Mouse (Mus musculus) neural tube, embryonic 12.5 days (tissue): Measurements from ENCODE around the gene Rasl11b. TPM values are rescaled to one million over a fixed set of nuclear protein-coding genes. Genes with fewer than 3 reads are reported as not detected.

ENCODE experiments used
- ATAC-seq: fragments of 200-750 bp; cut with Nextera tagmentation; 2 replicates; pipeline ENCODE4 v1.8.0; 2017; ENCODE audit warnings: low read depth, mild to moderate bottlenecking, moderate TSS enrichment, moderate library complexity; ENCODE audit not compliant: low FRiP score
- H3K27ac ChIP-seq: fragments of 300-500 bp; sonication (generic); 2 replicates; pipeline ENCODE4 v1.5.1; 2016
- H3K27me3 ChIP-seq: fragments of 300-500 bp; sonication (generic); replicated peaks from 2 replicates; pipeline ENCODE4 v1.6.1; 2016; ENCODE audit warnings: mild to moderate bottlenecking
- H3K36me3 ChIP-seq: fragments of 300-500 bp; sonication (generic); 2 replicates; pipeline ENCODE4 v1.6.1; 2016; ENCODE audit warnings: mild to moderate bottlenecking
- H3K4me1 ChIP-seq: fragments of 300-500 bp; sonication (generic); 2 replicates; pipeline ENCODE4 v1.6.1; 2016
- H3K4me2 ChIP-seq: fragments of 300-500 bp; sonication (generic); replicated peaks from 2 replicates; pipeline ENCODE4 v1.6.1; 2016; ENCODE audit warnings: mild to moderate bottlenecking
- H3K4me3 ChIP-seq: fragments of 300-500 bp; sonication (generic); 2 replicates; pipeline ENCODE4 v1.5.1; 2016
- H3K9ac ChIP-seq: fragments of 300-500 bp; sonication (generic); 2 replicates; pipeline ENCODE4 v1.6.1; 2016; ENCODE audit warnings: mild to moderate bottlenecking
- H3K9me3 ChIP-seq: fragments of 300-500 bp; sonication (generic); 2 replicates; pipeline ENCODE4 v1.6.1; 2016; ENCODE audit warnings: mild to moderate bottlenecking
- WGBS: fragments of 180-500 bp; shearing (Covaris S2); methylation state at CpG from one replicate; pipeline ENCODE4 v1.1.7; 2016; 5-methylcytosine and 5-hydroxymethylcytosine counted together
- polyA plus RNA-seq: library from polyadenylated mRNA; unstranded; fragments of >200 nt; fragmentation: Nextera tagmentation; extraction: Ambion mirVana; gene quantifications from 2 replicates; pipeline ENCODE4 v1.2.1, GENCODE M21; 2016

Gene Rasl11b
- polyA plus RNA-seq, 1 experiment from 2014 or later: 41.7 TPM

DNA sequence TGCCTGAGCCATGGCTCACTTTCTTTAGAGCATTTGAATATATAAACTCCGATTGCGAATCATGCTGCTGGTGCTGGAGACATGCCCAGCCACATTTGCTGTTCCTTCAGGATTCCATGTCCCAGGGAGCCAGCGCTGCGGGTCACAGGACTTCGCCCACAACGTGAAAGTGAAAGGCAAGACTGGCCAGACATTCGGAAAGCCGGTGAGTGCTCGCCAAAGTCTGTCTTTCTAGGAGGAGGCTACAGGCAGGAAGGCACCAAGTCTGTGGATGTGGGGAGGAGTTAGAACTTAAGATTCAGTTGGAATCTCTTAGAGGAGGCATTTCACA is 5.0 kb upstream of the Rasl11b start:
- no peak overlapping the region for H3K9ac ChIP-seq
- no peak for ATAC-seq
- 57% methylated on average over 9 of the region's 9 CpGs for WGBS

DNA sequence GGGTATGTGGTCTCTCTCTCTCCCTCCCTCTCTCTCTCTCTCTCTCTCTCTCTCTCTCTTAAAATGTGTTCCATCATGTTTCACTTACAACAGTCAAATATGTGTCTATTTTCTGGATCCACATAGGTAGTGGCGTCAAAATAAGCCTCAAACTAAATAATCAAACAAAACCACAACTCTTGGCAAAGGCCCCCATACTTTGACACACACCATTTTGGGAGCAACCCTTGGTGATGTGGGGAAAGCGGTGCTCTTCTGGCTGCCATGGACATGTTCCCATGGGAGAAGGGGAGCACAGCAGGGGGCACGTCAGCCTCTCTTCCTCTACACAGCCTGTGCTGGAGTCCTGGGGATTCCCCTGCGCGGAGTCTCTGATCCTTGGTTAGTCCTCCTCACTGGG is 4.2 kb upstream of the Rasl11b start:
- ATAC-seq: no peak
- 0 out of 2 replicates have a peak, but pooled peaks cover 3% of the 10 kb centered on the region for H3K27me3 ChIP-seq
- H3K27ac ChIP-seq: no peak overlapping the region
- no peaks in the 10 kb centered on the region for H3K36me3 ChIP-seq
- no peaks in the 10 kb centered on the region for H3K9me3 ChIP-seq
- H3K4me2 ChIP-seq: no peak overlapping the region
- H3K4me1 ChIP-seq: peaks cover 16% of the 10 kb centered on the region
- WGBS: 84% methylated on average over 5 of the region's 5 CpGs
- no peak overlapping the region for H3K4me3 ChIP-seq
- no peak overlapping the region for H3K9ac ChIP-seq

More for the DNA sequence above, 5.0 kb upstream of the Rasl11b start:
- H3K9me3 ChIP-seq: no peaks in the 10 kb centered on the region
- H3K4me1 ChIP-seq: peaks cover 16% of the 10 kb centered on the region
- no peak overlapping the region for H3K27ac ChIP-seq
- no peak overlapping the region for H3K4me3 ChIP-seq
- 0 out of 2 replicates have a peak, but pooled peaks cover 3% of the 10 kb centered on the region for H3K27me3 ChIP-seq
- H3K4me2 ChIP-seq: no peak overlapping the region
- no peaks in the 10 kb centered on the region for H3K36me3 ChIP-seq

- no peak for ATAC-seq
- WGBS: 46% methylated on average over 2 of the region's 2 CpGs
- no peak overlapping the region for H3K9ac ChIP-seq
Observed at GRCm38 (mm10) chr5:74193008-74193407, 2.1 kb upstream of the Rasl11b start.

DNA sequence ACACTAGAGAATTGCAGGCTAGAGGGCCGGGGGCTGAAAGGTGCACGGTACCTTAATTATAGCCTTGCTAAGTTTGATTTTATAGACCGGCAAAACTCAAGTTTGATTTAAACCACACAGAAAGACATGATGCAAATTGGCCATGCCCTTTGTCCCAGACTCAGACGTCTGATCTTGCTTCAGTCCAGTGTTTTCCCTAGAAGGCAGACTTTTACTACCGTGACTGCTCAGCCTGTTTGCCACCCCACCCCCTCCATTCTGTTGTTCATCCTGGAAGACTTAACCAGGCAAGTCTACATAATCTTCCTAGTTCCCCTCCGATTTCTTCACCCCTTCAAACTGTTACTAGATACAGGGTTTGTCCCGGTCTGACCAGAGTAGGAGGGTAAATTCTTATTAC is 1.5 kb upstream of the Rasl11b start:
- Histone ChIP-seq H3K9ac (no peak overlapping the region), H3K4me1 (peaks cover 36% of the 10 kb centered on the region), H3K9me3 (no peaks in the 10 kb centered on the region), H3K27ac (no peak overlapping the region), H3K4me3 (no peak overlapping the region), H3K27me3 (0 out of 2 replicates have a peak, but pooled peaks cover 3% of the 10 kb centered on the region), H3K4me2 (0 out of 2 replicates have a peak overlapping the region, but pooled peaks have one; percentile 81), H3K36me3 (peaks cover 10% of the 10 kb centered on the region; the same call in 1 of the 2 replicates)
- ATAC-seq: no peak
- WGBS: 21% methylated on average over 7 of the region's 7 CpGs

More at GRCm38 (mm10) chr5:74193008-74193407, 2.1 kb upstream of the Rasl11b start:
- Histone ChIP-seq H3K27me3 (0 out of 2 replicates have a peak, but pooled peaks cover 3% of the 10 kb centered on the region), H3K4me1 (peaks cover 30% of the 10 kb centered on the region), H3K9me3 (no peaks in the 10 kb centered on the region), H3K4me3 (no peak overlapping the region), H3K4me2 (no peak overlapping the region), H3K27ac (no peak overlapping the region), H3K36me3 (peaks cover 4% of the 10 kb centered on the region; the same call in 1 of the 2 replicates)

DNA sequence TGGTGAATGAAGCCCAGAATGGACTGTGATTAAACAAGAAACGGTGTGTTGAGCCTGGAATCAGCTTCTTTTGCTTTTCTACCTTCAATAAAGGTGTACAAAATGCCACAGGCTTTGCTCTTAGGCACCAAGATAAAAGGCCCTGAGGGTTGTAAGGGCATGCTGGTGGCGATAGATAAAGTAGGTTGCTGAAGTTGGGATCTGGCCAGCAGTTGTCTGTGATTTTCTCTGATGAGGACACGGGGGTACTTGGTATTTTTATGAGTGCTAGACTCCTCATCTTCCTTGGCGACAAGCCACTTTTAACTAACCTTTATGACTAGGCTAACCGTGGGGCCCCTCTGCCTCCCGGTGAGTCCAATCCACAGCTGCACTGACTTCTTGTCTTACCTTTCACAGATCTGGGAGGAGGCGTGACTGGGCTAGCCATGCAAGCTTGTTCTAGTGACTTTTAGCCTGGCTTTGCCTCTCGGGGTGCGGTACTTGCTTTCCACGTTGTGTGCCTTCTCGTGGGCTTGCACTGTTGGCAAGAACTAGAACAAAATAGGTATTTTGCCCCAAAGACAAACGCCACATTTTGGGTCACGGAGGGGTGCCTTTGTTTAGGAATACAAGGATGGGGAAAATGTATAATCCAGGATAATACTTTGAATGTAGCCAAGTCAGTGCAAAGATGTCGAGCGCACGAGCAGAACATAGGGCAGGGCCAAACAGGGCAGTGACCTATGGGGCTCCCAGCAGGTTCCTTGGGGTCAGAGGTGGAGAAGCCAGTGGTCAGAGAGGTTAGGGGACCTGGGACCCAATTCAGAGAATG is 852 bp upstream of the Rasl11b start:
- Histone ChIP-seq H3K27ac (no peak overlapping the region), H3K9ac (peak overlapping the region; percentile 85), H3K4me2 (peak overlapping the region; percentile 81), H3K36me3 (peaks cover 11% of the 10 kb centered on the region; the same call in 1 of the 2 replicates), H3K9me3 (no peaks in the 10 kb centered on the region), H3K27me3 (0 out of 2 replicates have a peak, but pooled peaks cover 3% of the 10 kb centered on the region), H3K4me1 (peaks cover 40% of the 10 kb centered on the region), H3K4me3 (peak overlapping the region; percentile 86)
- no peak; the same call in 1 of the 2 replicates for ATAC-seq
- 14% methylated on average over 16 of the region's 16 CpGs for WGBS

DNA sequence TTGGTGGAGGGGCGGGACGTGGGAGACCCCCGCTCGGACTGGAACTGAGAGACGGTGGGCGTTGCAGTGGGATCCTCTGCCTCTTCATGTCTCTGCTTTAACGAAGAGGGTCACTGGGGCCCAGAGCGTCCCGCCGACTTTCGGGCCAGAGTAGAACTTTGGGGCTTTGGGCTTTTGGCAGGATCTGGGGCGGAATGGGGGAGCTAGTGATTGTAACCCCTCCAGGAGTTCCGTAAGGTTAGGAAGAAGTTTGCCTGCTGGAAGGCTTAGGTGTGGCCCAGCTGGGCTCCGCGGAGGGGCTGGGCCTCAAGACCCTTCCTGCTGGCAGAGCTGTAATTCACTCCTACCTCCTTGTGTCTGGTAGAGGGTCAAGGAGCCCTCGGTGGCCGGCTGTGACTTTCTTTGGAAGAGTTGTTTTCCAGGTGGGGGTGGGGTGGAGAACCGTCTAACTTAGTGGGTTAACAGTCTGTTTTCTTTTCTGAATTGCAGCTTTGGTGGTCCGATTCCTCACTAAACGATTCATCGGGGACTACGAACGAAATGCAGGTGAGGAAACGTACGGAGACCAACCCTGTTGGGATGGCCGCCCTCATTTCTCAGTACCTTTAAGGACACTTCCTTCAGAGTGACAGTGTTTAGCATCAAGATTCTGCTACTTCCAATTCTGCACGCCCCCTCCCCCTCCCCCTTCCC is 674 bp downstream of the Rasl11b start:
- peaks cover 43% of the 10 kb centered on the region for H3K4me1 ChIP-seq
- peak overlapping the region; percentile 81 for H3K4me2 ChIP-seq
- peak overlapping the region; percentile 85 for H3K9ac ChIP-seq
- 2% methylated on average over 27 of the region's 27 CpGs for WGBS
- 0 out of 2 replicates have a peak, but pooled peaks cover 3% of the 10 kb centered on the region for H3K27me3 ChIP-seq
- peak overlapping the region; percentile 86 for H3K4me3 ChIP-seq
- H3K9me3 ChIP-seq: no peaks in the 10 kb centered on the region
- peaks cover 11% of the 10 kb centered on the region for H3K36me3 ChIP-seq
- ATAC-seq: peak; percentile 55
- H3K27ac ChIP-seq: peak overlapping the region; percentile 75; the same call in 1 of the 2 replicates

GRCm38 (mm10) chr5:74196307-74196618 is 1.2 kb downstream of the Rasl11b start:
- Histone ChIP-seq H3K4me1 (peaks cover 43% of the 10 kb centered on the region), H3K9ac (peak overlapping the region; percentile 85; the same call in 1 of the 2 replicates), H3K27ac (no peak overlapping the region), H3K9me3 (no peaks in the 10 kb centered on the region), H3K4me2 (peak overlapping the region; percentile 81), H3K27me3 (no peaks in the 10 kb centered on the region), H3K36me3 (peaks cover 11% of the 10 kb centered on the region), H3K4me3 (peak overlapping the region; percentile 86)
- no peak for ATAC-seq
- WGBS: 4% methylated on average over 4 of the region's 4 CpGs

DNA sequence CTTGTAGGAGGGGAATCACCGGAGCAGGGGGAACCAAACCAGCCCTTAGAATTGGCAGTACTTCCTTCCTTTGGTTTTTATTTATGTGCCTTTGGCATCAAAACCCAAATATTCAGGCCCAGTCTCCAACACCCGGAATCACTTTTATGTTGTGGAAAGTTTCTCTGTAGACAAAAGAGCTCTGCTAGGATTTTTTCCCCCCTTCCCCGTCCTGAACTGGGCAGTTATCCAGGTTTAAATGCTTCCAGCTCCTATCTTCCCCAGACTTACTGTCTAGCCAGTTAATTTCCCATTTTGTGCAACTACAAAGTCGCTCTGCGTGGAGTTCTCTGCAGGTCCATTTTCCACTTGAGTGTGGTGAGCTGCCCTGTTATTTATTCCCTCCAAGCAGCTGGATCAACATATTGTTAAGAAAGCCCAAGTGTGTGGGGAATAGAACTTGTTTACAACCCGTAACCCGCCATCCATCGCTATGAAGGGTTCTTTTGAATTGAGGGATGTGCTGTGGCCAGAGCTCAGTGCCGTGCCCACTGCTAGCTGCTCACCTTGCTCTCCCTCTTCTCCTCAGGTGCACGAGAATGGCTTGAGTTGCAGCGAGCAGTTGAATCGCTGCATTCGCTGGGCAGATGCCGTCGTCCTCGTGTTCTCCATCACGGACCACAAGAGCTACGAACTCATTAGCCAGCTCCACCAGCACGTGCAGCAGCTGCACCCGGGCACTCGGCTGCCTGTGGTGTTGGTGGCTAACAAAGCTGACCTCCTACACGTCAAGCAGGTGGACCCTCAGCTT is 2.6 kb downstream of the Rasl11b start:
- Histone ChIP-seq H3K27ac (no peak overlapping the region), H3K36me3 (peaks cover 11% of the 10 kb centered on the region), H3K4me2 (peak overlapping the region; percentile 81), H3K4me3 (no peak overlapping the region), H3K4me1 (peaks cover 47% of the 10 kb centered on the region), H3K9ac (no peak overlapping the region), H3K27me3 (no peaks in the 10 kb centered on the region), H3K9me3 (no peaks in the 10 kb centered on the region)
- no peak for ATAC-seq
- WGBS: 70% methylated on average over 22 of the region's 22 CpGs

DNA sequence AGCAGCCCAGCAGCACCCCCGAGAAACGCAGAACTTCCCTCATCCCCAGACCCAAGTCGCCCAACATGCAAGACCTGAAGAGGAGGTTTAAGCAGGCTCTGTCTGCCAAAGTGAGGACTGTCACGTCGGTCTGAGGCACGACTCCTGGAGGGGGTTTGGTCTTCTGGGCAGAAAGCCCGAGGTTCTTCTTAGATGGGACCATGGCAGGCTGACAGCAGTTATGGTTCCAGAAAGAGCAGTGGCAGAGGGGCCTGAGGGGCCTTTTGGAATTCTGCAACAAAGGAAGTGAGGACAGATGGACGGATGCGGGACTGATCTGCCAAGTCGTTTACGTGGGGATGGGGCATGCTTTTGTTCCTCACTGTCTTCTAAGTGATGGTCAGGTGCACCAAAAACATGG is 3.4 kb downstream of the Rasl11b start:
- ATAC-seq: no peak
- peak overlapping the region; percentile 81 for H3K4me2 ChIP-seq
- H3K36me3 ChIP-seq: peaks cover 14% of the 10 kb centered on the region
- no peak overlapping the region for H3K9ac ChIP-seq
- peaks cover 46% of the 10 kb centered on the region for H3K4me1 ChIP-seq
- no peaks in the 10 kb centered on the region for H3K27me3 ChIP-seq
- no peaks in the 10 kb centered on the region for H3K9me3 ChIP-seq
- WGBS: 78% methylated on average over 11 of the region's 11 CpGs
- no peak overlapping the region for H3K27ac ChIP-seq
- no peak overlapping the region for H3K4me3 ChIP-seq

- Histone ChIP-seq H3K27ac (no peak overlapping the region), H3K4me2 (no peak overlapping the region), H3K27me3 (no peaks in the 10 kb centered on the region), H3K9me3 (no peaks in the 10 kb centered on the region), H3K4me1 (peaks cover 33% of the 10 kb centered on the region), H3K4me3 (no peak overlapping the region), H3K36me3 (peaks cover 14% of the 10 kb centered on the region), H3K9ac (no peak overlapping the region)
- ATAC-seq: no peak
- 84% methylated on average over 13 of the region's 13 CpGs for WGBS
Observed at GRCm38 (mm10) chr5:74199793-74200192, 4.7 kb downstream of the Rasl11b start.

GRCm38 (mm10) chr5:74200481-74200880 is 5.4 kb downstream of the Rasl11b start:
- no peaks in the 10 kb centered on the region for H3K9me3 ChIP-seq
- H3K4me3 ChIP-seq: no peak overlapping the region
- peaks cover 36% of the 10 kb centered on the region for H3K4me1 ChIP-seq
- no peak overlapping the region for H3K27ac ChIP-seq
- 88% methylated on average over 8 of the region's 8 CpGs for WGBS
- H3K9ac ChIP-seq: no peak overlapping the region
- peaks cover 14% of the 10 kb centered on the region for H3K36me3 ChIP-seq
- no peak overlapping the region for H3K4me2 ChIP-seq
- no peak for ATAC-seq
- no peaks in the 10 kb centered on the region for H3K27me3 ChIP-seq
